Mouse (Mus musculus): ENCODE data around the gene Park7. TPM values are rescaled to one million over a fixed set of nuclear protein-coding genes. Genes with fewer than 3 reads are reported as not detected.
"Not testable (repeated sequence)": the region's sequence is repeated elsewhere in the genome, so short reads cannot be mapped to it uniquely, and the experiment has no call there.

The Park7 gene
- polyA plus RNA-seq, 1 experiment from 2014 or later, result 406 TPM

DNA sequence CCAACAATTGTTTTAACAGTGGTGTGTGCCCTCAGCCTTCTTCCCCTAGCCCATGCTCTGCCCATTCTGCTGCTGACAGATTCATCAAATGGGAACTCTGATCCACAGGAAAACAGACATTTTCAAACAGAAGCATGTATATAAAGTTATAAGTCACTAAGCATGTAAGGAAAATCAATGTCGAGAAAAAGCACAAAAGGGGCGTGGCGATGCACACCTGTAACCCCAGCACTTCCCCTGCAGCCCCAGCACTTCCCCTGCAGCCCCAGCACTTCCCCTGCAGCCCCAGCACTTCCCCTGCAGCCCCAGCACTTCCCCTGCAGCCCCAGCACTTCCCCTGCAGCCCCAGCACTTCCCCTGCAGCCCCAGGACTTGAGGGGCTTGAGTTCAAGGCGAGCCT lies 39.8 kb downstream of the Park7 start:
- H3K4me1 ChIP-seq (replicated peaks; ENCODE audit: control insufficient read depth, insufficient read depth, low read length); H3K27ac ChIP-seq (ENCODE audit: low read depth, low read length); H3K4me3 ChIP-seq (ENCODE audit: low read depth, low read length); H3K9ac ChIP-seq (ENCODE audit: low read depth, low read length); DNase-seq (ENCODE audit: low spot score); ATAC-seq (ENCODE audit: low FRiP score); H3K9me3 ChIP-seq (ENCODE audit: control insufficient read depth, low read length); H3K27me3 ChIP-seq (ENCODE audit: control insufficient read depth, insufficient read depth, low read length); H3K36me3 ChIP-seq (ENCODE audit: control insufficient read depth, insufficient read depth, low read length); H3K4me2 ChIP-seq (replicated peaks; ENCODE audit: low read depth, low read length): not testable (repeated sequence)
- 81% methylated on average over 4 of the region's 4 CpGs for WGBS

DNA sequence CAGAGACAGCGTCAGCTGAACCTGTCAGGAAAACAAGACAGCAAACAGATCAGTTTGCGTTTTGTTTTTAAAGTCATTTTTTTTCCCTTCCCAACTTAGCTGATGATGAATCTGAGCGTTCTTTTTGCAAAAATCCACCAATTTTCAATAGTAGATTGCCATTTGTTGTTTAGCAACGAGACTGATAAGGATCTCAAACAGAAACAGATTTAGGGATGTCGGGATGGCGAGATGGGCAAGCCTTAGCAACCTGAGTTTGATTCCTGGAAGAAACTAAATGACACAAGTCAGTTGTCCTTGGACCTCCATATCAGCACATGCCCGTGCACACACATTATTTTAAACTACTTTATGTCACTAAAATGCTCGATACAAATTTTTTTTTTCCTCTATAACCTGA lies 41.6 kb downstream of the Park7 start:
- Histone ChIP-seq H3K27ac (ENCODE audit: low read depth, low read length) (0 out of 2 replicates have a peak overlapping the region, but pooled peaks have one; percentile 14), H3K27me3 (ENCODE audit: control insufficient read depth, insufficient read depth, low read length) (no peaks in the 10 kb centered on the region), H3K36me3 (ENCODE audit: control insufficient read depth, insufficient read depth, low read length) (no peaks in the 10 kb centered on the region), H3K9ac (ENCODE audit: low read depth, low read length) (no peak overlapping the region), H3K4me3 (ENCODE audit: low read depth, low read length) (no peak overlapping the region), H3K4me2 (replicated peaks; ENCODE audit: low read depth, low read length) (no peak overlapping the region), H3K4me1 (replicated peaks; ENCODE audit: control insufficient read depth, insufficient read depth, low read length) (peaks cover 7% of the 10 kb centered on the region), H3K9me3 (ENCODE audit: control insufficient read depth, low read length) (no peaks in the 10 kb centered on the region)
- ATAC-seq (ENCODE audit: low FRiP score), result no peak
- 85% methylated on average over 8 of the region's 8 CpGs for WGBS
- DNase-seq (ENCODE audit: low spot score), result no peak

DNA sequence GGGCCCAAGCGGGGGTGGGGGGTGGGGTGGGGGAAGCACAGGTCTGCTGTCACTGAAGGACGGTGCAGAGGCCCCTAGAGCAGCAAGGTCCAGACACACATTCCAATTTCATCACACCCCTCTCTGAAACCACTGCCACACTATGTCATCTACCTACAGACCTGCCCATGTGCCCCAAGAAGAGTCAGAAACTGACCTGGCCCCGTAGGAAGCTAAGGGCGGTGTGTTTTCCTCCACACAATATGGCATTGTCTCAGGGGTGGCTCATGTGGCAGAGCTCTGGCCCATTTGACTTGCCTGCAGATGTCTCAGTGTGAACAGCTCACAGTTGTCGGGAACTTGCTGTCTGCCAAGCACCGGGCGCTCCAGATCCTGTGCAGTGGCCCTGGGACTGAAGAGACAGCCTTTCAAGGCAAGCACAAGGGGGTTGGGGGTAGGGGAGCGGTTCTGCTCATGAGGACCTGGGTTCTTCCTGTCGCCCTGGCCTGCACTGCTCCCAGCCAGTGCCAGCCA lies 42.0 kb downstream of the Park7 start:
- ATAC-seq (ENCODE audit: low FRiP score) (no peak; the same call in 1 of the 2 replicates), DNase-seq (ENCODE audit: low spot score) (no peak)
- H3K9me3 ChIP-seq (ENCODE audit: control insufficient read depth, low read length), result no peaks in the 10 kb centered on the region
- H3K27ac ChIP-seq (ENCODE audit: low read depth, low read length), result peak overlapping the region; percentile 14; the same call in 1 of the 2 replicates
- peaks cover 7% of the 10 kb centered on the region for H3K4me1 ChIP-seq (replicated peaks; ENCODE audit: control insufficient read depth, insufficient read depth, low read length)
- H3K9ac ChIP-seq (ENCODE audit: low read depth, low read length), result no peak overlapping the region
- WGBS, result 39% methylated on average over 9 of the region's 9 CpGs
- H3K36me3 ChIP-seq (ENCODE audit: control insufficient read depth, insufficient read depth, low read length), result no peaks in the 10 kb centered on the region
- H3K27me3 ChIP-seq (ENCODE audit: control insufficient read depth, insufficient read depth, low read length), result no peaks in the 10 kb centered on the region
- no peak overlapping the region for H3K4me3 ChIP-seq (ENCODE audit: low read depth, low read length)
- no peak overlapping the region for H3K4me2 ChIP-seq (replicated peaks; ENCODE audit: low read depth, low read length)

DNA sequence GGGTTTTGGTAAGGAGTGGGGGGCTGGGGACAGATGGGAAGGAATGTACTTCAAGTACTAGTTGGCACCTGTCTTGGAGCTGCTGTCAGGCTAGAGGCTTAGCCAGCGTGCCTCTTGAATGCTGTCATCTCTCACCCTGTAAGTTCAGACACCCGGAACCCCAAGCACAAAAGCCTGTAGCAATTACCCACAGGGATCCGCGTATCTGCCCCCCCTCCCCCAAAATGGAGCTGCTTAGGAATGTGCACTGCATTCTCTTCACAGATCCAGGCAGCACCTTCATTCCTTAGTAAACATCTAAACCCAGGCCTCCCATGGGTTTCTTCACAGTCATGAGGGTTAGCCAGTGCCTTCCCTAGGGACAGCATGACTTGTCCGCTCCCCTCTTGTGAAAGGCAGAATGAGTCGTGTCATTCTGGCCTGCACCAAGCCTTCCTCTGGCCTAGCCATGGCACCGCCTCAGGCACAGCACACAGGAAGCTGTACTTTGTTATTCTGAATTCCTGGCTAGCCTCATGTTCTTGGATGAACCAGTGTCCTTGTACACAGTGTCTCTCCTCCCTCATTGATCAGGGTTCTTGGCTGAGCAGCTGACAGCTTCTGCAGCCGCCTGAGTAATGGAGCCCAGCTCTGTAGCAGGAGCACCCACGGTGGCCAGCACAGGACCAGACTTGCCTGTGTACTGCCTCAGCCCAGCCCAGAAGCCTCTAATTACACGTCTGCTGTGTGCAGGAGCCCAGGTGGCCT lies 42.7 kb downstream of the Park7 start:
- H3K27me3 ChIP-seq (ENCODE audit: control insufficient read depth, insufficient read depth, low read length), result no peaks in the 10 kb centered on the region
- H3K9ac ChIP-seq (ENCODE audit: low read depth, low read length), result no peak overlapping the region
- 33% methylated on average over 10 of the region's 10 CpGs for WGBS
- H3K36me3 ChIP-seq (ENCODE audit: control insufficient read depth, insufficient read depth, low read length), result no peaks in the 10 kb centered on the region
- H3K27ac ChIP-seq (ENCODE audit: low read depth, low read length), result peak overlapping the region; percentile 14; the same call in 1 of the 2 replicates
- no peak overlapping the region for H3K4me2 ChIP-seq (replicated peaks; ENCODE audit: low read depth, low read length)
- ATAC-seq (ENCODE audit: low FRiP score) (0 out of 2 replicates have a peak, but pooled peaks have one; percentile 35), DNase-seq (ENCODE audit: low spot score) (peak; percentile 30)
- no peak overlapping the region for H3K4me3 ChIP-seq (ENCODE audit: low read depth, low read length)
- no peaks in the 10 kb centered on the region for H3K9me3 ChIP-seq (ENCODE audit: control insufficient read depth, low read length)
- peaks cover 7% of the 10 kb centered on the region for H3K4me1 ChIP-seq (replicated peaks; ENCODE audit: control insufficient read depth, insufficient read depth, low read length)

DNA sequence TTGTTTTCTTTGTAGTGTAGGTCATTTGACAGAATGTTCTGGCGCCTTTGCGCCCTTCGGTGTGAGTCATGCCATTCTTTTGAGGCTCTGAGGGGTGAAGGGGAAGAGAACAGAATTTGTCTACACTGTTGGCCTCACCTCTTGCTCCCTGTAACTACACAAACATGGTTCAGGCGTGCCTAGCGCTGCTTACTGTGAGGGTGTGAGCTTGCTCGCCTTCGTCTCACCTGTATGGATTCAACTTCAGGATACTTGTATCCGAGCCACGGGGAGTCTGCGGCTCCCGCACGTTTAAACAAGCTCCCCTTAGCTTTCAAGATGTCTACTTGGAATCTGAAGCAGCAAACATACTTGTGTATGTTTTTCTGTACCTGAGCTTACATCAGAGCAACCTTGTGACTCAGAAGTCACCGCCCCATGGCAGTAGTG lies 43.3 kb downstream of the Park7 start:
- ATAC-seq (ENCODE audit: low FRiP score) (no peak), DNase-seq (ENCODE audit: low spot score) (no peak)
- no peaks in the 10 kb centered on the region for H3K27me3 ChIP-seq (ENCODE audit: control insufficient read depth, insufficient read depth, low read length)
- no peaks in the 10 kb centered on the region for H3K36me3 ChIP-seq (ENCODE audit: control insufficient read depth, insufficient read depth, low read length)
- WGBS, result 88% methylated on average over 13 of the region's 13 CpGs
- H3K27ac ChIP-seq (ENCODE audit: low read depth, low read length), result no peak overlapping the region
- H3K4me3 ChIP-seq (ENCODE audit: low read depth, low read length), result no peak overlapping the region
- H3K4me2 ChIP-seq (replicated peaks; ENCODE audit: low read depth, low read length), result no peak overlapping the region
- no peaks in the 10 kb centered on the region for H3K9me3 ChIP-seq (ENCODE audit: control insufficient read depth, low read length)
- H3K9ac ChIP-seq (ENCODE audit: low read depth, low read length), result no peak overlapping the region
- H3K4me1 ChIP-seq (replicated peaks; ENCODE audit: control insufficient read depth, insufficient read depth, low read length), result peaks cover 7% of the 10 kb centered on the region

DNA sequence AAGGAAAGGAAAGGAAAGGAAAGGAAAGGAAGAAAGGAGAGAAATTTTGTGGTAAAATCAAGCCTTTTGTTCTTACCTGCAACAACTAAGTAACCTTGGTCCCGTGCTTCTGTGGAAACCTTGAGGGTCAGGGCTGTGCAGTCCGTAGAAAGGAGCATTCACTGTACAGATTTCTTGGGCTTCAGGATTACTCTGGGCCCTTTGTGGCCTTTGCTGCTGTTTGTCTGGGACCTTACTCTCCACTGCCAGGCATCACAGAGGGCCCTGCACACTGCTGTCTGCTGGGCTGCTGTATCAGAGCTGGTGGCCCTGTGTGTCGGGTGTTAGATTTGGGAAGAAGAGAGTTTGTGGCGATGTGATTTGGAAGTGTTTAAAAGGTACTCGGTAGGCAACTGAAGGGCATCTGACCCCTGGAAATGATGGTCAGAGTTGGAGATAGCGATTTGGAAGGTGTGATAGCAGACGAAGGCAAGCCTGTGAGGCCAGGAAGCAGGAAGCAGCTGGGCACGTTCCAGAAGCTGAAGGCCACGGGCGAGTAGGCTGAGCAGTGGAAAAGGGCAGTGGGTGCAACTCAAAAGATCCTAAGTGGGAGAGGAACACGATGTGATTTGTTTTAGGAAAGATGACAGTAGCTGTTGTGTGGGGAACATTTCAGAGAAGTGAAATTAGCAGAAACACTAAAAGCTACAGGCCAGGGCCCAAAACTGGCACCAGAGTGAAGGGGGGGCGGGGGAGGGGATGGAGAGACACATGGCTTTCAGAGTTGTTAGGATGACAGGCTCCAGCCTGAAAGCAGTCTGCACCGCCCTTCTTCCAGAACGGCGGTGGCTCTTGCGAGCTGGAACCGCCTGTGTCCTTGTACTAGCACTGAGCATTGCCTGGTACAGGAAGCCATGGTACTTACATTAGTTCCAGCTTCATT lies 44.7 kb downstream of the Park7 start:
- no peak for DNase-seq (ENCODE audit: low spot score)
- WGBS, result 77% methylated on average over 17 of the region's 17 CpGs
- Histone ChIP-seq H3K27me3 (ENCODE audit: control insufficient read depth, insufficient read depth, low read length) (no peaks in the 10 kb centered on the region), H3K4me2 (replicated peaks; ENCODE audit: low read depth, low read length) (no peak overlapping the region), H3K9me3 (ENCODE audit: control insufficient read depth, low read length) (no peaks in the 10 kb centered on the region), H3K36me3 (ENCODE audit: control insufficient read depth, insufficient read depth, low read length) (no peaks in the 10 kb centered on the region), H3K4me3 (ENCODE audit: low read depth, low read length) (no peak overlapping the region), H3K27ac (ENCODE audit: low read depth, low read length) (no peak overlapping the region), H3K9ac (ENCODE audit: low read depth, low read length) (no peak overlapping the region), H3K4me1 (replicated peaks; ENCODE audit: control insufficient read depth, insufficient read depth, low read length) (peaks cover 7% of the 10 kb centered on the region)
- no peak for ATAC-seq (ENCODE audit: low FRiP score)

DNA sequence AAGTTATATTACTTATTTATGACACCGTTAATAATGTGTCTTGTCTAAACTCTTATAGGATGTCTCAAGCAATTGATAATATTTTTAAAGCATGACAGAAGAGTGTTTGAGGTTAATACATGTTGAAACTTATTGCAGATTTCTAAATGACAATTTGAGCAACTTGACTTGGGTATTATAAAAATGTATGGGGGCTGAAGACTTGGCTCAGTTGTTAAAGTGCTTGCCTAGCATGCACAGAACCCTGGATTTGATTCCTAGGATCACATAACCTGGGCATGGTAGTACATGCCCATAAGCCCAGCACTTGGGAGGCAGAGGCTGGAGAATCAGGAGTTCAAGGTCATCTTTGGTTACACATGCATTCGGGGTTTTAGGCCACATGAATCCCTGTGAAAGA lies 45.4 kb downstream of the Park7 start:
- Histone ChIP-seq H3K9me3 (ENCODE audit: control insufficient read depth, low read length) (no peaks in the 10 kb centered on the region), H3K4me2 (replicated peaks; ENCODE audit: low read depth, low read length) (no peak overlapping the region), H3K4me1 (replicated peaks; ENCODE audit: control insufficient read depth, insufficient read depth, low read length) (peaks cover 7% of the 10 kb centered on the region), H3K27me3 (ENCODE audit: control insufficient read depth, insufficient read depth, low read length) (no peaks in the 10 kb centered on the region), H3K4me3 (ENCODE audit: low read depth, low read length) (no peak overlapping the region), H3K27ac (ENCODE audit: low read depth, low read length) (no peak overlapping the region), H3K9ac (ENCODE audit: low read depth, low read length) (no peak overlapping the region), H3K36me3 (ENCODE audit: control insufficient read depth, insufficient read depth, low read length) (no peaks in the 10 kb centered on the region)
- 83% methylated on average over 2 of the region's 2 CpGs for WGBS
- ATAC-seq (ENCODE audit: low FRiP score), result no peak
- DNase-seq (ENCODE audit: low spot score), result no peak

DNA sequence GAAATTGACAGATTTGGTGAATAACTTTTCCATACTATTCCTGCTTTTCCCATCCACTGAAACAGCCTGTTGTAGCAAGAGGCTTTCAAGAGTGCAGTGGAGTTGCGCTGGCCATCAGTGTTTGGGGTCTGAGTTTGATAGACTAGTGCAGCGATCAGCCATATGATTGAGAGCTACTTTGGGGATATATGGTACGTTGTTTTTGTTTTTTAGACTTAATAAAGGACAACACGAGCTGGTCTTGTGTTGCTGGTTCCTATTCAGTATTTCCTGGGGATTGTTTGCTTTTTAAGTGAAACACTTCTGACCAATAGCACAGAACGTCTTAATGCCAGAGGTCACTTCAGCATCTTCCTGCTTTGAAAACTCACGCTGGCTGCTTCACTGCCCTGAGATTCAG lies 46.1 kb downstream of the Park7 start:
- 86% methylated on average over 6 of the region's 6 CpGs for WGBS
- H3K9ac ChIP-seq (ENCODE audit: low read depth, low read length), result no peak overlapping the region
- peaks cover 7% of the 10 kb centered on the region for H3K4me1 ChIP-seq (replicated peaks; ENCODE audit: control insufficient read depth, insufficient read depth, low read length)
- no peak for ATAC-seq (ENCODE audit: low FRiP score)
- H3K27me3 ChIP-seq (ENCODE audit: control insufficient read depth, insufficient read depth, low read length), result no peaks in the 10 kb centered on the region
- H3K9me3 ChIP-seq (ENCODE audit: control insufficient read depth, low read length), result no peaks in the 10 kb centered on the region
- H3K27ac ChIP-seq (ENCODE audit: low read depth, low read length), result no peak overlapping the region
- DNase-seq (ENCODE audit: low spot score), result no peak
- no peaks in the 10 kb centered on the region for H3K36me3 ChIP-seq (ENCODE audit: control insufficient read depth, insufficient read depth, low read length)
- H3K4me3 ChIP-seq (ENCODE audit: low read depth, low read length), result no peak overlapping the region
- no peak overlapping the region for H3K4me2 ChIP-seq (replicated peaks; ENCODE audit: low read depth, low read length)
